Mouse (Mus musculus) heart, postnatal 10 days (tissue): ENCODE measurements around the gene Zfp369. TPM values are rescaled to one million over a fixed set of nuclear protein-coding genes. Genes with fewer than 3 reads are reported as not detected.
"Not testable (repeated sequence)": the region's sequence is repeated elsewhere in the genome, so short reads cannot be mapped to it uniquely, and the experiment has no call there.

Source experiments
- DNase-seq, 2 experiments: peaks; one replicate each; pipeline ENCODE4 v3.0.0; 2021
- intact Hi-C: fragments of 180-260 bp; cut with DNase I; formaldehyde crosslinking; loops from one replicate; pipeline ENCODE4 v1.15.1; 2025
- total RNA-seq, 2 experiments: library from RNA; stranded (reverse); gene quantifications; 2 replicates each; pipeline ENCODE4 v1.2.3; 2021

Gene Zfp369
- 10 to 100 TPM; 28.3 to 39.0 TPM for total RNA-seq

- peak; percentile 97 to 98 for DNase-seq
- intact Hi-C loops = loop anchor here (2.0 kb wide), 1 partner anchor 38 kb away; no protein-coding TSS in a partner anchor
These were observed at the start of gene Zfp369 for GRCm38 (mm10) chr13:65278383-65279341. Zfp369 (plus strand) TSS chr13:65278814.

- intact Hi-C loops = no loop called here
- no peak for DNase-seq
These were observed 41.4 kb upstream of the Zfp369 start for GRCm38 (mm10) chr13:65237211-65237610.

- peak; percentile 97 to 98 for DNase-seq
- intact Hi-C loops = loop anchor here (2.0 to 10.0 kb wide), 3 partner anchors 38 to 806 kb away; partner anchors contain the start of genes Cdk20, Mfsd14b and Zfp369
These were observed 38.0 kb upstream of the Zfp369 start for GRCm38 (mm10) chr13:65240509-65241098.

GRCm38 (mm10) chr13:65241099-65241626, 37.5 kb upstream of the Zfp369 start:
- intact Hi-C loops = loop anchor here (2.0 to 10.0 kb wide), 3 partner anchors 38 to 806 kb away; partner anchors contain the start of genes Cdk20, Mfsd14b and Zfp369
- peak; percentile 96 to 98 for DNase-seq

- intact Hi-C loops = loop anchor here (2.0 to 10.0 kb wide), 3 partner anchors 37 to 807 kb away; partner anchors contain the start of genes Cdk20, Mfsd14b and Zfp369
- peak in 1 of 2 experiments; percentile 33 for DNase-seq
These were observed 36.8 kb upstream of the Zfp369 start for GRCm38 (mm10) chr13:65241627-65242318.

GRCm38 (mm10) chr13:65242319-65242787, 36.3 kb upstream of the Zfp369 start:
- intact Hi-C loops = loop anchor here (5.0 to 10.0 kb wide), 2 partner anchors 130 to 808 kb away; partner anchors contain the start of genes Cdk20 and Mfsd14b

GRCm38 (mm10) chr13:65243273-65243672, 35.3 kb upstream of the Zfp369 start:
- DNase-seq = peak in 1 of 2 experiments; percentile 21
- intact Hi-C loops = loop anchor here (5.0 to 10.0 kb wide), 2 partner anchors 131 to 808 kb away; partner anchors contain the start of genes Cdk20 and Mfsd14b

More at GRCm38 (mm10) chr13:65242319-65242787, 36.3 kb upstream of the Zfp369 start:
- no peak for DNase-seq

- peak; percentile 44 to 60 for DNase-seq
- intact Hi-C loops = no loop called here
These were observed 20.2 kb upstream of the Zfp369 start for GRCm38 (mm10) chr13:65258175-65258954.

GRCm38 (mm10) chr13:65259239-65259638, 19.4 kb upstream of the Zfp369 start, which contains the start of gene Gm10775:
Gm10775 (plus strand) TSS chr13:65259539.
- no peak for DNase-seq
- intact Hi-C loops = no loop called here

GRCm38 (mm10) chr13:65262086-65262485, 16.5 kb upstream of the Zfp369 start:
- intact Hi-C loops = no loop called here
- DNase-seq = no peak

GRCm38 (mm10) chr13:65277994-65278382, 626 bp upstream of the Zfp369 start:
- no peak for DNase-seq
- intact Hi-C loops = loop anchor here (2.0 kb wide), 1 partner anchor 37 kb away; no protein-coding TSS in a partner anchor

- intact Hi-C loops = no loop called here
- DNase-seq = no peak
These were observed 8.2 kb downstream of the Zfp369 start for GRCm38 (mm10) chr13:65286771-65287170.

- intact Hi-C loops = no loop called here
- DNase-seq = no peak
These were observed 17.7 kb downstream of the Zfp369 start for GRCm38 (mm10) chr13:65296354-65296753.

- peak; percentile 33 to 76 for DNase-seq
- intact Hi-C loops = loop anchor here (2.0 to 5.0 kb wide), 2 partner anchors 134 to 869 kb away; no protein-coding TSS in a partner anchor
These were observed 32.2 kb downstream of the Zfp369 start for GRCm38 (mm10) chr13:65310849-65311248.

- intact Hi-C loops = loop anchor here (2.0 to 5.0 kb wide), 2 partner anchors 135 to 869 kb away; no protein-coding TSS in a partner anchor
- peak; percentile 3 to 21 for DNase-seq
These were observed 32.7 kb downstream of the Zfp369 start for GRCm38 (mm10) chr13:65311311-65311755.

- no peak for DNase-seq
- intact Hi-C loops = loop anchor here (2.0 to 5.0 kb wide), 2 partner anchors 135 to 870 kb away; no protein-coding TSS in a partner anchor
These were observed 33.2 kb downstream of the Zfp369 start for GRCm38 (mm10) chr13:65311826-65312225.

GRCm38 (mm10) chr13:65348501-65348900, 69.9 kb downstream of the Zfp369 start:
- intact Hi-C loops, DNase-seq: not testable (repeated sequence)

GRCm38 (mm10) chr13:65351768-65352167, 73.2 kb downstream of the Zfp369 start:
- intact Hi-C loops, DNase-seq: not testable (repeated sequence)
